Mouse (Mus musculus) T-helper 2 cell (primary cell): ENCODE data around the gene Spem2.
"Not testable (repeated sequence)": the region's sequence is repeated elsewhere in the genome, so short reads cannot be mapped to it uniquely, and the experiment has no call there.

ENCODE experiments used
- in situ Hi-C: fragments of 300-600 bp; cut with MboI, MseI; formaldehyde crosslinking; loops from one replicate; pipeline ENCODE4 v1.15.1; 2025; ENCODE audit warnings: high pct_unique_total_duplicates

Spem2 gene

GRCm38 (mm10) chr11:69818365-69818764 is at the start of gene Spem2:
Spem2 (minus strand) TSS chr11:69818465.
- in situ Hi-C loops, result no loop called here

GRCm38 (mm10) chr11:69867335-69867734 is 49.1 kb upstream of the Spem2 start:
- in situ Hi-C loops, result no loop called here

GRCm38 (mm10) chr11:69865561-69865960 is 47.3 kb upstream of the Spem2 start:
- in situ Hi-C loops, result no loop called here

- in situ Hi-C loops, result no loop called here
Observed at GRCm38 (mm10) chr11:69864138-69864860, 46.0 kb upstream of the Spem2 start.

- in situ Hi-C loops, result not testable (repeated sequence)
Observed at GRCm38 (mm10) chr11:69863729-69864128, 45.5 kb upstream of the Spem2 start.

GRCm38 (mm10) chr11:69858113-69858998 is 40.1 kb upstream of the Spem2 start, which contains the start of gene Tnk1:
Tnk1 (minus strand) TSS chr11:69858730.
- in situ Hi-C loops, result no loop called here

- in situ Hi-C loops, result no loop called here
Observed at GRCm38 (mm10) chr11:69855347-69855746, 37.1 kb upstream of the Spem2 start.

GRCm38 (mm10) chr11:69854680-69855079 is 36.4 kb upstream of the Spem2 start:
- in situ Hi-C loops, result no loop called here

- in situ Hi-C loops, result no loop called here
Observed at GRCm38 (mm10) chr11:69853994-69854393, 35.7 kb upstream of the Spem2 start.

GRCm38 (mm10) chr11:69850754-69851153 is 32.5 kb upstream of the Spem2 start:
- in situ Hi-C loops, result no loop called here

GRCm38 (mm10) chr11:69849884-69850283 is 31.6 kb upstream of the Spem2 start:
- in situ Hi-C loops, result no loop called here

GRCm38 (mm10) chr11:69849128-69849527 is 30.9 kb upstream of the Spem2 start:
- in situ Hi-C loops, result no loop called here

GRCm38 (mm10) chr11:69848021-69848420 is 29.8 kb upstream of the Spem2 start:
- in situ Hi-C loops, result no loop called here

- in situ Hi-C loops, result no loop called here
Observed at GRCm38 (mm10) chr11:69846738-69847688, 28.7 kb upstream of the Spem2 start.

GRCm38 (mm10) chr11:69846198-69846680 is 28.0 kb upstream of the Spem2 start, which contains the start of gene Plscr3:
Plscr3 (plus strand) TSS chr11:69846376.
- in situ Hi-C loops, result no loop called here

- in situ Hi-C loops, result loop anchor here (5.0 kb wide), 1 partner anchor 41 kb away; the partner anchor contains the start of gene Chrnb1
Observed at GRCm38 (mm10) chr11:69838714-69839104, 20.4 kb upstream of the Spem2 start.

GRCm38 (mm10) chr11:69837952-69838713 is 19.9 kb upstream of the Spem2 start, which contains the start of gene Tmem256:
Tmem256 (plus strand) TSS chr11:69838514.
- in situ Hi-C loops, result loop anchor here (5.0 kb wide), 1 partner anchor 41 kb away; the partner anchor contains the start of gene Chrnb1

- in situ Hi-C loops, result loop anchor here (5.0 kb wide), 1 partner anchor 40 kb away; the partner anchor contains the start of gene Chrnb1
Observed at GRCm38 (mm10) chr11:69837604-69837951, 19.3 kb upstream of the Spem2 start, which contains the start of gene Nlgn2. Nlgn2 (minus strand) TSS chr11:69837784.

GRCm38 (mm10) chr11:69836703-69837576 is 18.7 kb upstream of the Spem2 start:
- in situ Hi-C loops, result loop anchor here (5.0 kb wide), 1 partner anchor 40 kb away; the partner anchor contains the start of gene Chrnb1
